Mouse (Mus musculus) heart, postnatal 4 days (tissue): ENCODE results near the gene Pik3r2. TPM values are rescaled to one million over a fixed set of nuclear protein-coding genes. Genes with fewer than 3 reads are reported as not detected.
A peak's percentile ranks its signal among the peaks of the same experiment; 100 is the strongest.

ENCODE experiments used
- DNase-seq: peaks from one replicate; pipeline ENCODE4 v3.0.0; 2021
- total RNA-seq, 2 experiments: library from RNA; stranded (reverse); gene quantifications; 2 replicates each; pipeline ENCODE4 v1.2.3; 2021

The Pik3r2 gene
- total RNA-seq, 2 experiments from 2014 or later, result 36.0 to 39.2 TPM

DNA sequence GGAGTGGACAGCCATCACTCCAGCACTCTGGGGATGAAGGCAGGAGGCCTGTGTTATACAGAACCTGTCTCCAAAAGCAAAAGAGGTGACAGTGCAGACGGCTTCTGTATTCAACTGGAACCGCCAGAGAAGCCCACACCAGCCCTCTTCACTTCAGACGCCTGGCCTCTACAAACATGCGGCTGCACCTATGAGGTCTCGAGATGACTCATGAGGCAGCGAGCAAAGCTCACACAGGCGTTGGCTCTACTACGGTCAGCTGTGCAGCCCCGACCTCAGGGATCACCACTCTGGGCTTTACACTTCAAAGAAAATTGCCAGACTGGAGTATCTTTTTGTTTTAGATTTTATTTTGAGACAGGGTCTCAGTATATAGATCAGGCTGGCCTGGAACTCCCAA is 3.6 kb downstream of the Pik3r2 start:
- DNase-seq, result no peak

DNA sequence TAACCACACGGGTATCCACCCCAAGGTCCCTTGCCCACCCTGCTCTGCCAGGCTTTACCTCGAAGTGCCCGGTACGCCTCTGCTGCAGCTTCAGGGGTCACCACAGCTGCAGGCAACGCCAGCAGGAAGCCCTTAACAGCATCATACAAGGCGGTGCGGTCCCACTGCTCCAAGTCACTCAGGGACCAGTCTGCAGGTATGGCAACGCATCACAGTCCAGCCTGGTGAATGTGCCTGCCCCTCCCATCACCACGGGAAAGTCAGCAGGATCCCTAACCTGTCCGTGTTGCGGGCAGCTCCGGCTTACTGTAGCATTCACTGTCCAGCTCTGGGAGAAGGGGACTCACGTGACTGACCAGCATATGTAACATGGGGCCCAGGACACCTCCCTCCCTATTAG is 4.4 kb downstream of the Pik3r2 start:
- DNase-seq, result no peak

DNA sequence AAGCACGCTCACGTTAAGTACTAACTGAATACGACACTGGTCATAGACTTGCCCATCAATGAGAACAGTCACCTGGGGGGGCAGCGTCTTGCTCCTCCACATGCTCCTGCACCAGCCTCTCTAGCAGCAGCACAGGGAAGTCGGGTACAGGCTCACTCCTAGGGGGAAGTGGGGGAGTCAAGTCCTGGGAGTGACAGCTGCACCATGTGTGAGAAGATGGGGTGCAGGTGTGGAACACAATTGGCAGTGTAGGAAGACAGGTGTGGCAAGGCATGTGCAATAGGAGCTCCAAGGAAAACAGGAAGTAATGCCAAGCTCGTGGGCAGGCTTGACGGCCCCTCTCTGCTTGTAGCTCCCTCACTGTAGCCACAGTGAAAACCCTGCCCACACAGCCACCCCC is 5.3 kb downstream of the Pik3r2 start:
- no peak for DNase-seq

DNA sequence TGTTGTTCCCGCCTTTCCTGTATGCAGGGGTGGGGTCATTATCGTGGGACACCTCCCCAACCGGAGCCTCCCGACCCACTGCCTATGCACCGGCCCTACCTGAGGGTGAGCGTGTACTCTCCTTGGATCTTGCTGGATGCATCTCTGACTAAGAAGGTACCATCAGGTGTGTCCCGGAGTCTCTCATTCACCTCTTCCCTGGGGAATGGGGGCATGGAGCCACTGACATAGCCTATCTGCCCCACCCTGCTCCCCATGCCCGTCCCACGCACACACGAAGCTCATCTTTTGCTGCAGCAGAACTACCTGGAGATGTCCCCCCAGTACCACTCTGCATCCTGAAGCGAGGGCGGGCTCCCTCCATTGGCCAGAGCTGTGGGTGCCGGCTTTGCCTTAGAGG is 5.8 kb downstream of the Pik3r2 start:
- no peak for DNase-seq

DNA sequence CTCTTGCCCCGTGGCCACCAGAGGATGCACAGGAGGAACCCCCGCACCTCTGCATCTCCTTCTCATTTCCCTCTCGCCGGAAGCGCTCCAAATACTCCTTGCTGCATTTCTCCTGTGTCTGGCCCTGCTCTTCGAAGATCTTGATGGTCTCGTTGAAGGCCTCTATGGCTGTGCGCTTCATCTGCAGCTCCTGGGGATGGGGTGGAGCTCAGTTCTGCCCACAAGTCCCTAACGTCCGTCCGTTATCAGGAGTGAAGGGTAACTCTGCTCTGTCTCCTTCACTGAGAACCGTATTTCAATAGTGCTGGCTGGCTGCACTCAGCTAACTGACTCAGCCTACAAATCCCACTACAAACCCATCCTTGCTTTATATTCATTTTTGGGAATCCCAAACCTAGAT is 6.7 kb downstream of the Pik3r2 start:
- no peak for DNase-seq

DNA sequence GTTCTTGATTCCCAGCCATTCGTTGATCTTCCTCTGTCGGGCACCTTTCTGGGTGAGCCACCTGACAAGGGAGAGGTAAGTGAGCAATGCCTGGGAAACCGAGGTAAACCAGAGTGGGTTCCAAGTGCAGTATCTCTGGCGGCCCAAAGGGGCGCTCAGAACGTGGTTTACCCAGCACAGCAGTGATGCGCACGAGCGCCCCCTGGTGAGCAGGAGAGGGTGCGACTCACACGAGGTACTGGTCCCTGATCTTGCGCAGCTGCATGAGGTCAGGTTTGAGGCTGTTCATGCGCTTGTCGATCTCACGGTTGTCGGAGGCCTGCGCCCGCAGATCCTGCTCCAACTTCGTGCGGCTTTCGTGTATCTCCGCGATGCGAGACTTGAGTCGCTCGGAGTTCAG is 7.2 kb downstream of the Pik3r2 start:
- peak; percentile 97 for DNase-seq

DNA sequence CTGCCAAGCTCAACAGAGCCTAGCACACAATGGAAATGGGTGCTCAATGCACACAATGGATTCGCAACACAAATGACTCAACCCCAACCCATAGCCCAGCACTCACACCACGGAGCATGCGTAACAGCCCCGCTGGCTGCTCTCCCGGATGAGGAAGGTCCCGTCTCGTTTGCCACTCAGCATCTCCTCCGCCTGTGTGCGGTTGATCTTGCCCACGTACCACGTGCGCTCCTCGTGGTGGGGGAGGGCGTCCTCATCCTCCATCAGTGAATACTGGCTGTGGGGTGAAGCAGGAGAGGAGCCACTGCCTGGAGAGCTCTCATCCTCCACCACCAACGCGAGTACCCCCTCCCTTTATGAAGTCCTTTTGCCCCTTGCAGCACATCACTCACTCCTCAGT is 7.6 kb downstream of the Pik3r2 start:
- no peak for DNase-seq

DNA sequence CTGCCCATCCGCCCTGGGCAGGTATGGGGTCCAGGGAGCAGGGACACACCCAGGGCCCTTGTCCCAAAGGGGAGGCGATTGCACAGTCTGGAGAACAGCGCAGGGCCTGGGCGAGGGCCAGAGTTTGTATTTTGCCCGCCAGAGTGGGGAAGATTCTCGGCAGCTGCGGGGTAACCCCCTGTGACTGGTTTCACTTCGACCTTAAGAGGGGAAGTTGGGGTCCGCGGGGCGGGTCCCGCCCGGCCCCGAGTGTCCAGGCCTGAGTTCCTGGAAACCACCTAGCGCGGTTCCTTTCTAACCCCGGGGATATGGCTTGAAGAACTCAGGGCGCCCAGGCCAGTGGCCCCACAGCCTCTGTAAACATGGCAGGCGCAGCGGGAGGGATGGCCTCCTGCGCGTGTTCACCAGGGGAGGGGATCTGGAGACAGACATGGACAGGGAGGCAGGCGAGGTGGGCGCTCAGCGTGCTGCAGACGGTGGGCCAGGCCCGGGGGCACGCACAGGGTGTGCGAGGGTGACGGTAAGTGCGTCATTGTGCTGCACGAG is 8.2 kb downstream of the Pik3r2 start:
- DNase-seq, result no peak

DNA sequence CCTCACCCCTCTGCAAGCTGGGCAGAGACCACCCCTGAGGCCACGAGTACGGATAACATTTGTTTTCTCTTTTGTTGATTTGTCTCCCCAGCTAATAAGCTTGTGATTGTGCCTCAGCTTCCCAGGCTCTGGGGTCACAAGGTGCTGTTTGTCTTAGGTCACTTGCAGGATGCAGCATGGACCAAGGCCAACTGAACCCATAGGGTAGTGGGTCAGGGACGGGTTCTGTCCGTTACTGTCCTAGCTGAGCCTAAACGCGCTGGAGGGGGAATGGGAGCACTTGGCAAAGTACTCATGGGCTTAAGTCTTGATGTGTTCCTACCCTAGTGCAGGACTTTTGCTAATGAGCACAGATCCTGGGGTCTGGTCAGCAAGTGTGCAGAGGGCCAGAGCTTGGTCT is 9.0 kb downstream of the Pik3r2 start:
- DNase-seq, result no peak

DNA sequence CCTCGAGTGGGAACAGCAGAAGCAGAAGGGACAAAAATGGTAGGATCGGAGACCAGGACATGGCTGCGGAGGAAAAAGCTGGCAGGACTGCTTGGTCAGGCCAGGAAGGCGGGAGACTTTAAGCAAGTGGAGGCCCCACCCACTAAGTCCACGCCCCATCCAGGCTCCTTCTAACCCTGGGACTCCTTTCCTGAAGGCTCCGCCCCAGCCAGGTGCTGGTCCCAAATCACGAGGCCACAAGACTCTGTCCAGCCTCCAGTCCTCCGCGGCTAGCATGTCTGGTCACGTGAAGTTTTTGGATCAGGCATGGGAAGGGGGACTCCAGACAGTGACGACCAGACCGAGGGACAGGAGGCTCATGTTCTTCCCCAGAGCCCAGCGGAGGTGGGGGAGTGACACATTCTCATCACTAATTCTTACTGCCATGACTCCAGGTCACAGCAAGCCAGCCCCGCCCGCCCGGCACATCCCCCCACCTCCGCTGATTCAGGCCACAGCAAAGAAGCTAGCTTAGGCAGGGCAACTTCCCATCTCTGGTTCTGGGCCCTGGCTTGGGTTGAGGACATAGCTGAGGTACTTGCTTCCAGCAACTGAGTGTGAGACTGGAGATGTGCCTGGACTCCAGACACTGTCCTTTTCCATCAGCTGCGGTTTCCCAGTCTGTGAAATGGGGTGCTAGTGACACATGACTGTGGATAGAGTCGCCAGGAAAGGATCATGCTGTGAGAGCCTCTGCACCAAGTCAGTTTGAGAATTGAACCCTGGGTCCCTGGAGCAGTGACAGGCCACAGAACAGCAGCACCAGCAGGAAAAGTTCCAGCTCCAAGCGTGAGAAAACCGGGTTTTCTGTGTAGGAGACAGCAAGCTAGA is 9.7 kb downstream of the Pik3r2 start:
- peak; percentile 54 for DNase-seq

DNA sequence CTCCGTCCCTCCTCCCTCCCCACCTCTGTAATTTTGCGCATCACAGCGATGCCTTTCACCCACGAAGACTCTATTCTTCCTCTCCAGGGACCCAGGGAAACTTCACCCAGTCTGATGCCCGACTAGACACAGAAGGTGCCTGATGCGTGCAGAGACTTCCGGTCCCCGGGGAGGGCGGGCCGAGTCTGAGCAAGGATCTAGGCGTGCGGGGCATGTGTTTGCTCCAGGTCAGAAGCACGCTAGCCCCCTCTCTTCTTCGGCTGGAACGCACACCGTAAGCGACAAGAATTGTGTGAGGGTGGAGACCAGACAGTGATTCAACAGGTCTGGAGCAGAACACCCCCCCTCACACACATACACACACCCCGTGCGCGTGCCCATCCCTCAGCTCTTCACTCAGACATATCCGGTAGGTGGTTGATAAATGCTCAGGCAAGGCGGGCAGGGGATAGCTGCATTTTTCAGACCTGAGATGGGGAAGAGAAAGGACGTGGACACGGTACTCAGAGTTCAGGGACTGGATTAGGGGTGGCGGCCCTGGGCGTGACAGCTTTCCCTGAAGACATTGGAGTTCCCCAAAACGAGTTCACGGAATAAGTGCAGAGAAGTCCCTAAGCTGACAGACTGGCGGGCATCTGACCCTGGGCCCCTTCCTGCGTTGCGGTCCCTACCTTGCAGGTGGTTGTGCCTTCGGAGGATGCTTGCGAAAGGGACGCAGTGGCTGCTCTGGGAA is 10.5 kb downstream of the Pik3r2 start:
- peak; percentile 47 for DNase-seq

DNA sequence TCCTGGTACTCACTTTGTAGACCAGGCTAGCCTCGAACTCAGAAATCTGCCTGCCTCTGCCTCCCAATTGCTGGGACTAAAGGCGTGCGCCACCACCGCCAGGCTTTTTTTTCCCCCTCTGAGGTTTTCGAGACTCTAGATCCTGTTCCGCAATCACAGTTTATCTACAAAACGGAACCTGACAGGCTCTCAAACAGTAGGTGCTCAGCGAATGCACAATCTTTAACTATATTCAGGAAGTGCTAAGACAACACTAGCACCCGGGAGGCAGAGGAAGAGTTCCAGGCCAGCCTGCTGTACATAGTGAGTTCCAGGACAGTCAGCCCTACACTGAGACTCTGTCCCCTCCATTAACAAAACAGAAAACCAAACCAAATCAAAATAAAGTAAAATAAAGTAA is 11.2 kb downstream of the Pik3r2 start:
- DNase-seq, result no peak

DNA sequence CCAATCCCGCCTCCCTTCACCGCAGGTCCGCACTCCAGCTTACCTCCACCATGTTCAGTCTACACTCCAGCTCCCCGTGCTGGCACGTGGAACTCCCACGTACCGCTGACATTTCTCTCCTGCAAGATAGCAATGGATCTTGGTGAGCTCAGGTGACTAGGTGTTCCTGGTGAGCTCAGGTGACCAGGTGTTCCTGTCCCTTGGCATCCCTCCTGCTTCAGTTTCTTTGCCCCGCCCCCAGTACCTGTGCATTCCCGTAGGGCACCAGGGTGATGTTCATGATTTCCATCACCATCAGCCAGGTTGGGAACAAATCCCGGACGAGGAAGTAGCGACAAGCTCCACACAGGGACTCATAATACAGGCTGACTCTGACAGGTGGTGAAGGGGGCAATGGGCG is 11.8 kb downstream of the Pik3r2 start:
- no peak for DNase-seq

DNA sequence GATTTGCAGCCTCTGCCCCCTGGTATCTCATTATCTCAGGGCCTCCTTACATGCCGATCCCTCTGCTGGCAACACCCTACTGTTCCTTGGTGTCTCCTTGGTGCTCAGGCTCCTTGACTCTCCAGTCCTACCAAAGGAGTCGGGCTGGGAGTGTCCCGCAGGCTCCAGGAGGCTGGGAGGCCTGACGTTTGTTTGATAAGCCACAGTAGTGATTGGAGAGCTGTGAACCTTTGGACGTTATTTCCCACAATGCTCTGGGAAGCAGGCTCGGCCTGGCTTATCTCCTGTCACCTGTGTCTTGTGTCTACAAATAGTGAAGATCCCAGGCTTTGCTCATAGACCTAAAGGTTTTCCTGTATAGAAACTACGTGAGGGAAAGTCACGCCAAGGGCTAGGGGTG is 12.5 kb downstream of the Pik3r2 start:
- DNase-seq, result no peak

DNA sequence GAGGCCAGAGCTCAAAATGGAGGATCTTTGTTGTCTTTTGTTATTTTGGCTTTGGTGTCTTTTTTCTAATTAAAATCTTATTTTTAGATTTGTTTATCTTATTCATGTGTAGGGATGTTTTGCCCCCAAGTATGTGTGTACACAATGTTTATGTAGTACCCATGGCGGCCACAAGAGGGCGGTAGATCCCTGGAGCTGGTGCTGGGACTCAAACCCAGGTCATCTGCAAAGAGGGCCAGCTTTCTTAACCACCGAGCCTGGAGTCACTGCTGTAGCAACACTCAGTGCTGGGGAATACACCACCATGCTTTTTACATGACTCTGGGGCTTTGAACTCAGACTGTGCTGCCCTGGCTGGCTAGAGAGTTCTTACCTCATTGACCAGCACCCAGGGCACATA is 13.2 kb downstream of the Pik3r2 start:
- DNase-seq, result peak; percentile 64

DNA sequence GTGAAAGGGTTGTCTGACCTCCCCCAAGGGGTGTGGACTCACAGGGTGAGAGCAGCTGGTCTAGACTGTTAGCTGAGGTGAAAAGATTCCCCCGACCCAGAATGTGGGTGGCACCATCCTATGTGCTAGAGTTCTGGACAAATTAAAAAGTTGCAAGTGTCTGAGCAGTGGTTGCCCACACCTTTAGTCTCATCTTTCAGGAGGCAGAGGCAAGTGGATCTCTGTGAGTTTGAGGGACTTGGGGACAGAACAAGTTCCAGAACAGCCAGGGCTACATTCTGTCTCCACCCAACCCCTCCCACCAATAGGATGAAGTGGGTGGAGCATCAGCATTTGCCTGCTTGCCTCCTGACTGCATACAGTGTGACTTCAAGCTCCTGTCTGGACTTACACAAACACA is 14.4 kb downstream of the Pik3r2 start:
- no peak for DNase-seq

DNA sequence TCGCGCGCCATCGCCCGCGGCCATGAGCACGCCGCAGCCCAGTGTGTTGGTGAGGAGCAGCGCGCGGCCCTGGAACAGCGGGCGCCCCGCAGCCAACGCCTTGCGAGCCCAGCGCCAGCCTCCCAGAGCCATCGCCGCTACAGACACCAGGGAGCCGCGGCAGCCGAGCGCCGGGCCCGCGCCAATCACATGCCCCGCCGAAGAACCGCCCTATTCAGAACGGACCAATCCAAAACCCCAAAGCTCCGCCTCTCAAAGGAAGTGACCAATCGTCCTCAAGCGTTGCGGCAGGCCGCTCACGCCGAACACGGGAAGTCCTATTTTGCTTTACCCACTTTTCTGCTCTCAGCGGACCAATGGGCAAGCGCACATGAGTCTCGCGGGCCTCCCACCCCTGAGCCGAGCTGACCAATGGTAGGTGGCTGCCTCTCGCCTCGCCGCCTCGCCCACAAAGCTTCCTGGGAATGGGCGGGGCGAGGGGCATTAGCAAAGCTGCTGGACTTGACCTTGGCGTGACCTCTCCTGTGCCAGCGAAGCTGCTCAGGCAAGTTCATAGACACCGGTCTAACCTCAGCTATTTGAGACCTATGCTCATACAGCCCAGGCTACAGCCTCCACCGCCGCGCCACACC is 15.6 kb downstream of the Pik3r2 start, which contains the start of gene Mpv17l2:
Mpv17l2 (minus strand) TSS at position 172 of the 632 bp plus-strand sequence.
- peak; percentile 96 for DNase-seq

DNA sequence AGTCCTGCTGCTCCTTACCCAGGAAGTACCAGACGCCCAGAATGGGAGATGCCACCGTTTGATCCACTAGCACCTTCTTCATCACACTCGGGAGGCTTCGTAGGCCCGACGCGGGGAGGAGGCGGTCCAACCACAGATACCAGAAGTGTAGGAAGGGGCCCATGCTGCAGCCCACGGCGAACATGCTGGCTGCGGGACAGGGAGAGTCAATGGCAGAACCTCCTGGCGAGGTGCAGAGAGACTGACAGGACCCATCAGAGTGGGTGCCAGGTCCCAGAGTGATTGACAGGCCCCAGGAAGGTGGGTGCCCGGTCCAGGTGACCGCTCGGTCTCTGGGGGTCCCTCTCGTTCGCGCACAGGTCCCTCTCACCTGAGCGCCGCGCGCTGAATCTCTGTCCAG is 16.2 kb downstream of the Pik3r2 start:
- DNase-seq, result no peak

DNA sequence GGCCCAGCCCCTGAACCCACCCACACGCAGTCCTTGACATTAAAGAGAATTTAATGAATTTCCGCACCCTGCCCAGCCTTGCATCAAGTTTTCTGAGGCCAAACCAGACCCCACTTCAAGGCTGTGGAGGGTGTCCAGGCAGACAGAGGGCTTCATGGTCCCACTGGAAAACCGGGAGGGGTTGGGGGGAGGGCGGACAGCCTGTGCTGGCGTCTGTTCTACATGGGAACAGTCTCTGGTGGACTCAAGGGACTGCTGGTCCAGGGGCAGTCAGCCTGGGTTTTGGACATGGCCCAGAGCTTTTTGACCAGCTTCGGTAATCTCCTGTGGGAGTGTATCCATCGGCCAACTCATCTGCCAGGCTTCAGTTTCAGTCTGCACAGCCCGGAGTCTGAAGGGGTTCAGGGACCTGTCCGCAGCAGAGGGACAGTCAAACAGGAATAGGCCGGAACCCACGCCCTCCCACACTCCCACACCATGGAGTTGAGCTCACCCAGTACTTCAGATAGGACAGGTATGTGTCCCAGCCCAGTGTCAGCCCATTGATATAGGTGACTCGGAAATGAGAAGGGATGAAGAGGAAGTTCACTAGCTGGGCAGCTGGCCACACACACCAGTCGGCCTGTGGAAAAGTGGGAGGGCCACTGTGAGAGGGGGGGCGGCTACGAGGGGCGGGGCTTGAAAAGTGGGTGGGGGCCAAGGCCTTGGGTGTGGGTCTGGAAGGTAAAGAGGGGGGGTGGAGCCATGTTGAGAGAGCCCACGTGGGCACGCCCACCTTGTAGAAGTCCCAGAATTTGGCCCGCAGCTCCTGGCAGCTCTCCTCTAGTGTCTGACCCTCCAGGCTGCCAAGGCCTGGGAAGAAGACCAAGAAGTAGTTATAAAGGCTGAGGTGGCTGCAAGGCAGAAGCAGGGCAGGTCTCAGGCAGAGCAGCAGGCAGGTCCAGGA is 17.6 kb downstream of the Pik3r2 start:
- DNase-seq, result no peak

DNA sequence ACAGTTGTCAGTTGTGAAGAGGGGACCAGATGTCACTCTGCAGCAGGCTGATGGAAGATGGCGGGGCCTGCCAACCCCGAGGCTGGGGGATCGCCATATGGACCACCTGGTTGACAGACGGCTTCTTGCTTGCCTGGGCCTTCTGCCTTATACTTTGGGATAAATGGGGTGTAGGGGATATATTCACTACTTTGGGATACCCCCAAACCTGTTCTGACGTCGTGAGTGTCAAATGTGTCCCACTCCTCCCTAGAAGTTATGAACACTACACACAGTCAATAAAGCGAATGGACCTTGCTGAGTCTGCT is 18.3 kb downstream of the Pik3r2 start:
- DNase-seq, result peak; percentile 5

DNA sequence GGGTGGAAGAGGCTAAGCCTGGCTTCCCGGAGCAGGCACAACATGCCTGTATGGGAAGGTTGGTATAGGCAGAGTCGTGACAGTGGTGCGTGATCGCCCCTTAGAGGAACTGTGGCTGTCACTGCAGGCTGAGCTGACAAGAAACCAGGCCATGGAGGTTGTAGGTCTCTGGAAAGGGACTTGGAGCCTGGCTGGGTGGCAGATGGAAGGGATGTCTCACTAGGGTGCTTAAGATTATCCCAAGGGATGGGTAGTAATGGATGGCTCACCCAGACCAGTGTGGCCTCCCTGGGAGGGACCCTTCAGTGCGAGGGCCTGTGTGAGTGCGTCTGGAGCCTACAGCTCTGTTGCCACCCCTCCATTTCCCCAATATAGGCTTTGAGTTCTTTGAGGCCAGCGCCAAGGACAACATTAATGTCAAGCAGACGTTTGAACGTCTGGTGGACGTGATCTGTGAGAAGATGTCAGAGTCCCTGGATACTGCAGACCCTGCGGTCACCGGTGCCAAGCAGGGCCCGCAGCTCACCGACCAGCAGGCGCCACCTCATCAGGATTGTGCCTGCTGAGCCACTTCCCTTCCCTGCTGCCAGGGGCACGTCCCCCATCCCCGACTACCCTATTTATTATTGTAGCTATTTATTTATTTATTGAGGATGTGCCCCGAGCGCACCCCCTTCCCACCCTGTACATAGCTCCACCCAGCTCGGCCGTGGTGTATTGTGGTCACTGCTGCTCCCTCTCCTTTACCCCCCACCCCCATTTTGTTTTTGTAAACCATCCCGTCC is 18.8 kb downstream of the Pik3r2 start:
- DNase-seq, result peak; percentile 52
